In genomic region chr15:12800405-12801141, GRCm38 (mm10) we compare ENCODE assay signal across 11 mouse cellular contexts. TPM values are rescaled to one million over a fixed set of nuclear protein-coding genes. Genes with fewer than 3 reads are reported as not detected.
DNase-seq lines count a peak whose midpoint lies in the region; ATAC-seq and TF ChIP-seq lines count a peak whose summit lies in the region.
"Had no signal": no experiment of that assay in that cellular context is flagged by ENCODE, and none has a peak within 500 bp of the region (broad histone marks: within the 10 kb centered on the region; RNA-seq: fewer than 3 reads in every experiment).

No protein-coding gene starts in this region.

- intact Hi-C loops in heart, postnatal 14 days (cut with DNase I): loop anchor here (5.0 kb wide), 1 partner anchor 603 kb away; no protein-coding TSS in a partner anchor

- no peaks in the 10 kb centered on the region for H3K9me3 ChIP-seq in heart, embryonic 16.5 days (replicated peaks; ENCODE audit: control insufficient read depth, low read length)
- no peaks in the 10 kb centered on the region for H3K9me3 ChIP-seq in stomach, embryonic 16.5 days (replicated peaks; ENCODE audit: control insufficient read depth, low read length)
- H3K9me3 ChIP-seq in stomach, postnatal 0 days (ENCODE audit: control insufficient read depth, low read length): no peaks in the 10 kb centered on the region
- H3K9me3 ChIP-seq in intestine, embryonic 16.5 days (ENCODE audit: control insufficient read depth, low read length): no peaks in the 10 kb centered on the region
- H3K9me3 ChIP-seq: hindbrain, embryonic 12.5 days had no signal

- no peak overlapping the region for H3K4me3 ChIP-seq in heart, embryonic 16.5 days (ENCODE audit: low read length)
- no peak overlapping the region for H3K4me3 ChIP-seq in stomach, embryonic 16.5 days (replicated peaks; ENCODE audit: low read length)
- H3K4me3 ChIP-seq in stomach, postnatal 0 days (ENCODE audit: low read depth, low read length): no peak overlapping the region
- H3K4me3 ChIP-seq in small intestine, adult 2 months (ENCODE audit: low read depth, low read length): peak overlapping the region; percentile 36; the same call in 1 of the 2 replicates
- H3K4me3 ChIP-seq in intestine, embryonic 16.5 days (ENCODE audit: low read length): no peak overlapping the region
- H3K4me3 ChIP-seq: hindbrain, embryonic 12.5 days; layer of hippocampus, adult 2 months had no signal

- TF ChIP-seq POLR2A in brain, embryonic 14.5 days (IDR thresholded peaks at IDR 0.05; ENCODE audit: borderline replicate concordance, extremely low read depth, insufficient read depth, insufficient read length, poor library complexity, severe bottlenecking): no peak
- TF ChIP-seq POLR2A in small intestine, adult 2 months (IDR thresholded peaks at IDR 0.05; ENCODE audit: low read depth, low read length): no peak

- 22% methylated on average over 15 of the region's 15 CpGs for WGBS in heart, embryonic 16.5 days
- 39% methylated on average over 15 of the region's 15 CpGs for WGBS in stomach, embryonic 16.5 days
- WGBS in stomach, postnatal 0 days: 37% methylated on average over 15 of the region's 15 CpGs
- 50% methylated on average over 15 of the region's 15 CpGs for WGBS in small intestine, adult 2 months
- 48% methylated on average over 15 of the region's 15 CpGs for WGBS in intestine, embryonic 16.5 days

- no peaks in the 10 kb centered on the region for H3K36me3 ChIP-seq in heart, embryonic 16.5 days (ENCODE audit: control insufficient read depth, insufficient read depth)
- H3K36me3 ChIP-seq in stomach, embryonic 16.5 days (ENCODE audit: control insufficient read depth, insufficient read depth, low read length): no peaks in the 10 kb centered on the region
- H3K36me3 ChIP-seq in stomach, postnatal 0 days (ENCODE audit: control insufficient read depth, insufficient read depth, low read length): no peaks in the 10 kb centered on the region
- H3K36me3 ChIP-seq in small intestine, adult 2 months (ENCODE audit: control insufficient read depth, insufficient read depth, low read length): no peaks in the 10 kb centered on the region
- no peaks in the 10 kb centered on the region for H3K36me3 ChIP-seq in intestine, embryonic 16.5 days (ENCODE audit: control insufficient read depth, insufficient read depth, low read length)
- H3K36me3 ChIP-seq: hindbrain, embryonic 12.5 days had no signal

- H3K4me2 ChIP-seq in heart, embryonic 16.5 days (ENCODE audit: low read depth, low read length): peak overlapping the region; percentile 30
- peak overlapping the region; percentile 20; the same call in 1 of the 2 replicates for H3K4me2 ChIP-seq in stomach, embryonic 16.5 days (ENCODE audit: low read depth, low read length)
- no peak overlapping the region for H3K4me2 ChIP-seq in stomach, postnatal 0 days (replicated peaks; ENCODE audit: low read depth)
- no peak overlapping the region for H3K4me2 ChIP-seq in intestine, embryonic 16.5 days (ENCODE audit: low read depth, low read length)
- H3K4me2 ChIP-seq: hindbrain, embryonic 12.5 days had no signal

- 0 out of 2 replicates have a peak overlapping the region, but pooled peaks have one; percentile 9 for H3K9ac ChIP-seq in heart, embryonic 16.5 days (ENCODE audit: low read length)
- no peak overlapping the region for H3K9ac ChIP-seq in stomach, embryonic 16.5 days (ENCODE audit: low read length)
- no peak overlapping the region for H3K9ac ChIP-seq in stomach, postnatal 0 days (ENCODE audit: low read length)
- no peak overlapping the region for H3K9ac ChIP-seq in intestine, embryonic 16.5 days (ENCODE audit: low read depth, low read length)
- H3K9ac ChIP-seq: hindbrain, embryonic 12.5 days had no signal

- DNase-seq in heart, postnatal 14 days: no peak
- DNase-seq in stomach, postnatal 0 days (ENCODE audit: low spot score): no peak
- DNase-seq in brain, embryonic 14.5 days (ENCODE audit: low read depth): peak; percentile 52
- DNase-seq: kidney, adult 9 months; right cerebral cortex, postnatal 14 days had no signal

- H3K4me1 ChIP-seq in heart, embryonic 16.5 days (ENCODE audit: control insufficient read depth, insufficient read depth, low read length): peaks cover 3% of the 10 kb centered on the region; the same call in 1 of the 2 replicates
- H3K4me1 ChIP-seq in stomach, embryonic 16.5 days (ENCODE audit: control insufficient read depth, insufficient read depth, low read length): no peaks in the 10 kb centered on the region
- H3K4me1 ChIP-seq in stomach, postnatal 0 days (replicated peaks; ENCODE audit: control insufficient read depth, insufficient read depth): no peaks in the 10 kb centered on the region
- no peaks in the 10 kb centered on the region; the same call in 1 of the 2 replicates for H3K4me1 ChIP-seq in small intestine, adult 2 months (ENCODE audit: control insufficient read depth, insufficient read depth, insufficient read length, low read length)
- no peaks in the 10 kb centered on the region for H3K4me1 ChIP-seq in intestine, embryonic 16.5 days (ENCODE audit: control insufficient read depth, insufficient read depth, low read length)
- H3K4me1 ChIP-seq: hindbrain, embryonic 12.5 days had no signal

- no peak overlapping the region for H3K27ac ChIP-seq in heart, embryonic 16.5 days (ENCODE audit: low read length)
- no peak overlapping the region for H3K27ac ChIP-seq in stomach, embryonic 16.5 days (ENCODE audit: low read length)
- H3K27ac ChIP-seq in stomach, postnatal 0 days (replicated peaks): no peak overlapping the region
- no peak overlapping the region for H3K27ac ChIP-seq in small intestine, adult 2 months (ENCODE audit: insufficient read depth, low read depth, low read length)
- H3K27ac ChIP-seq in intestine, embryonic 16.5 days (ENCODE audit: low read length): no peak overlapping the region
- H3K27ac ChIP-seq: hindbrain, embryonic 12.5 days; layer of hippocampus, adult 2 months had no signal

- H3K27me3 ChIP-seq in heart, embryonic 16.5 days (ENCODE audit: control insufficient read depth, insufficient read depth, low read length): no peaks in the 10 kb centered on the region
- no peaks in the 10 kb centered on the region for H3K27me3 ChIP-seq in stomach, embryonic 16.5 days (ENCODE audit: control insufficient read depth, insufficient read depth, low read length)
- H3K27me3 ChIP-seq in stomach, postnatal 0 days (ENCODE audit: control insufficient read depth, insufficient read depth, low read length): no peaks in the 10 kb centered on the region
- H3K27me3 ChIP-seq in small intestine, adult 2 months (ENCODE audit: control insufficient read depth, insufficient read depth, low read length): no peaks in the 10 kb centered on the region
- H3K27me3 ChIP-seq in intestine, embryonic 16.5 days (replicated peaks; ENCODE audit: control insufficient read depth, insufficient read depth, low read length): no peaks in the 10 kb centered on the region
- H3K27me3 ChIP-seq: hindbrain, embryonic 12.5 days had no signal

- no peak for TF ChIP-seq CTCF in stomach, postnatal 0 days (IDR thresholded peaks at IDR 0.05; ENCODE audit: low read depth)
- TF ChIP-seq CTCF in brain, embryonic 14.5 days (IDR thresholded peaks at IDR 0.05; ENCODE audit: borderline replicate concordance, extremely low read depth, insufficient read depth, insufficient read length): no peak
- no peak for TF ChIP-seq CTCF in small intestine, adult 2 months (IDR thresholded peaks at IDR 0.05; ENCODE audit: extremely low read depth, insufficient read length, insufficient replicate concordance, low read depth, low read length)

- TF ChIP-seq EP300 in stomach, postnatal 0 days (optimal IDR thresholded peaks at IDR 0.05): no peak

- peak; percentile 41; the same call in 1 of the 2 replicates for ATAC-seq in heart, embryonic 16.5 days (replicated peaks; ENCODE audit: extremely low read depth, insufficient read depth, low FRiP score)
- ATAC-seq in stomach, embryonic 16.5 days (ENCODE audit: insufficient read depth, low FRiP score): no peak
- ATAC-seq in stomach, postnatal 0 days (ENCODE audit: low FRiP score, low TSS enrichment): no peak
- ATAC-seq in intestine, embryonic 16.5 days: no peak

RNA-seq across cellular contexts. Expression of gene 6030458C11Rik, which starts 23.9 kb away (rescaled TPM):
- polyA plus RNA-seq in heart, embryonic 16.5 days (2015; fragmentation: Nextera tagmentation; extraction: Ambion mirVana): 24.2 and 25.5 TPM in 2 replicates
- 10 to 100 TPM; 14.2 to 14.9 TPM for total RNA-seq in heart, postnatal 14 days (2021)
- polyA plus RNA-seq in stomach, embryonic 16.5 days (2015; fragmentation: Nextera tagmentation; extraction: Ambion mirVana): 31.3 and 35.7 TPM in 2 replicates
- polyA plus RNA-seq in stomach, postnatal 0 days (2015; fragmentation: Nextera tagmentation; extraction: Ambion mirVana): 16.1 and 16.5 TPM in 2 replicates
- 25.6 and 27.9 TPM in 2 replicates for polyA plus RNA-seq in brain, embryonic 14.5 days (2012; rRNA removed)
- polyA plus RNA-seq in small intestine, adult 2 months (2012; rRNA removed): 2.8 and 2.9 TPM in 2 replicates
- 22.6 and 28.9 TPM in 2 replicates for polyA plus RNA-seq in intestine, embryonic 16.5 days (2015; fragmentation: Nextera tagmentation; extraction: Ambion mirVana)

RNA-seq across cellular contexts. Expression of gene Drosha, which starts 24.0 kb away (rescaled TPM):
- polyA plus RNA-seq in heart, embryonic 16.5 days (2015; fragmentation: Nextera tagmentation; extraction: Ambion mirVana): 22.8 and 25.4 TPM in 2 replicates
- 10 to 100 TPM; 29.3 to 32.7 TPM for total RNA-seq in heart, postnatal 14 days (2021)
- 29.2 and 30.2 TPM in 2 replicates for polyA plus RNA-seq in stomach, embryonic 16.5 days (2015; fragmentation: Nextera tagmentation; extraction: Ambion mirVana)
- polyA plus RNA-seq in stomach, postnatal 0 days (2015; fragmentation: Nextera tagmentation; extraction: Ambion mirVana): 8.7 and 10.3 TPM in 2 replicates
- polyA plus RNA-seq in brain, embryonic 14.5 days (2012; rRNA removed): 29.0 and 57.1 TPM in 2 replicates
- 5.3 and 9.9 TPM in 2 replicates for polyA plus RNA-seq in small intestine, adult 2 months (2012; rRNA removed)
- polyA plus RNA-seq in intestine, embryonic 16.5 days (2015; fragmentation: Nextera tagmentation; extraction: Ambion mirVana): 25.2 and 25.6 TPM in 2 replicates

Comparison
In these comparisons a context has a peak if more than half of its experiments do, and no peak if none do; other contexts are left out.
1. H3K4me2 ChIP-seq: peak in heart, embryonic 16.5 days (single experiment) and stomach, embryonic 16.5 days (single experiment); none in stomach, postnatal 0 days (single experiment) and intestine, embryonic 16.5 days (single experiment).